Mouse (Mus musculus) forebrain, embryonic 15.5 days (tissue): ENCODE results near the gene Cdk5r1. TPM values are rescaled to one million over a fixed set of nuclear protein-coding genes. Genes with fewer than 3 reads are reported as not detected.

Experiments
- ATAC-seq: fragments of 200-750 bp; cut with Nextera tagmentation; replicated peaks from 2 replicates; pipeline ENCODE4 v1.8.0; 2017; ENCODE audit warnings: mild to moderate bottlenecking, moderate TSS enrichment, moderate library complexity
- H3K27ac ChIP-seq: fragments of 300-500 bp; sonication (generic); replicated peaks from 2 replicates; pipeline ENCODE4 v1.5.1; 2015; ENCODE audit warnings: mild to moderate bottlenecking, inconsistent platforms
- H3K27me3 ChIP-seq: fragments of 300-500 bp; sonication (generic); 2 replicates; pipeline ENCODE4 v1.6.1; 2015; ENCODE audit warnings: inconsistent platforms
- H3K36me3 ChIP-seq: fragments of 300-500 bp; sonication (generic); 2 replicates; pipeline ENCODE4 v1.6.1; 2015; ENCODE audit warnings: mild to moderate bottlenecking, inconsistent platforms
- H3K4me1 ChIP-seq: fragments of 300-500 bp; sonication (generic); 2 replicates; pipeline ENCODE4 v1.6.1; 2015; ENCODE audit warnings: inconsistent platforms
- H3K4me2 ChIP-seq: fragments of 300-500 bp; sonication (generic); replicated peaks from 2 replicates; pipeline ENCODE4 v1.6.1; 2015; ENCODE audit warnings: mild to moderate bottlenecking, inconsistent platforms
- H3K4me3 ChIP-seq: fragments of 300-500 bp; sonication (generic); 2 replicates; pipeline ENCODE4 v1.5.1; 2015; ENCODE audit warnings: mild to moderate bottlenecking, inconsistent platforms
- H3K9ac ChIP-seq: fragments of 300-500 bp; sonication (generic); replicated peaks from 2 replicates; pipeline ENCODE4 v1.6.1; 2015; ENCODE audit warnings: mild to moderate bottlenecking, inconsistent platforms
- H3K9me3 ChIP-seq: fragments of 300-500 bp; sonication (generic); 2 replicates; pipeline ENCODE4 v1.6.1; 2016; ENCODE audit warnings: inconsistent platforms
- WGBS: fragments of 180-500 bp; shearing (Covaris S2); methylation state at CpG from one replicate; pipeline ENCODE4 v1.1.7; 2015; ENCODE audit warnings: mixed read lengths; 5-methylcytosine and 5-hydroxymethylcytosine counted together
- polyA plus RNA-seq: library from polyadenylated mRNA; unstranded; fragments of >200 nt; fragmentation: Nextera tagmentation; extraction: Ambion mirVana; gene quantifications from 2 replicates; pipeline ENCODE4 v1.2.1, GENCODE M21; 2015

Cdk5r1 gene
- polyA plus RNA-seq, 1 experiment from 2014 or later, result 120 TPM

DNA sequence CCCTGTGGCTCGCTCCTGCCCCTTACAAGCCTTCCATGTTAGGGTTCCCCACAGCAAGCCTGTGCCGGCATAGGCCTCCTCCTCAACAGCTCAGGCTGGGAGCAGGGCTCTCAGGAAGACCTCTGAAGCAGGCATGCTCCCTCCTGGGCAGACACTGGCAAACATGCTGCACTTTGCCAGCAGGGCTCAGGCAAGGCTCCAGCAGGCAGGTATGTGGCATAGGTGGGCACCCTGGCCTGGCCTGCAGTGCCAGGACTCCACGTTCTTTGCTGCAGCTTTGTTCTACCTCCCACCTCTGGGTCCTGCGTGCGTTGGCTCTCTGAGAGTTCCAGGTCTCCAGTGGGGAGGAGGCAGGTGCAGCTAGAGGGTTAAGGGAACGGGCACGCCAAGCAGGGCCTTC is 6.1 kb downstream of the Cdk5r1 start:
- H3K4me3 ChIP-seq, result 0 out of 2 replicates have a peak overlapping the region, but pooled peaks have one; percentile 16
- no peaks in the 10 kb centered on the region for H3K27me3 ChIP-seq
- WGBS, result 74% methylated on average over 7 of the region's 7 CpGs
- H3K4me1 ChIP-seq, result peaks cover 65% of the 10 kb centered on the region
- no peak for ATAC-seq
- H3K36me3 ChIP-seq, result 0 out of 2 replicates have a peak, but pooled peaks cover 4% of the 10 kb centered on the region
- H3K27ac ChIP-seq, result peak overlapping the region; percentile 82
- no peaks in the 10 kb centered on the region for H3K9me3 ChIP-seq
- peak overlapping the region; percentile 16 for H3K9ac ChIP-seq
- H3K4me2 ChIP-seq, result peak overlapping the region; percentile 92

DNA sequence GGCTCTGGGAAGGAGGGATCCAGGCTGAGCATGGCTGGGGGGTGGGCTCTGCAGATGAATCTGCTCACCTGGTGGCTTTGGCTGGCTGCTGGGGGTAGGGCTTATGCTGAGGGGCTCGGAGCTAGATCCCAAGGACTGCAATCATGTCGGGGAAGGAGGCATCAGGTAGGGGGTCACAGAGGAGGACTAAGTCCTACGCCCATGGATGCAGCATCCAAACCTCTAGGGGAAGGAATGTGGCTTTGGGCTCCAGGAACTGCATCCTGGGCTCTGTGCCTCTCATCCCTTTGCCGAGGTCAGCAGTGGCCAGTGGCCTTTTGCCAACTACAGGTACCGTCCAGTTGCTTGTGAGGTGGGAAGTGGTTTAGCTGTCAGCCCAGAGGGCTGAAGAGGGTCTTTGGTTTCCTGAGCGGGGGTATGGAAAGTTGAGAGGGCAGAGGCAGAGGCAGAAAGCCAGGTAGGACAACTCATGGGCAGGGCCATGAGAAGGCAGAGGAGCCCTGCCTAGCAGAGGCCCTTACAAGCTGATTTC is 6.8 kb downstream of the Cdk5r1 start:
- Histone ChIP-seq H3K9me3 (no peaks in the 10 kb centered on the region), H3K4me3 (peak overlapping the region; percentile 16), H3K9ac (peak overlapping the region; percentile 33), H3K4me1 (peaks cover 71% of the 10 kb centered on the region), H3K36me3 (0 out of 2 replicates have a peak, but pooled peaks cover 4% of the 10 kb centered on the region), H3K4me2 (peak overlapping the region; percentile 92), H3K27me3 (no peaks in the 10 kb centered on the region), H3K27ac (peak overlapping the region; percentile 82)
- 72% methylated on average over 6 of the region's 6 CpGs for WGBS
- ATAC-seq, result 0 out of 2 replicates have a peak, but pooled peaks have one; percentile 2

DNA sequence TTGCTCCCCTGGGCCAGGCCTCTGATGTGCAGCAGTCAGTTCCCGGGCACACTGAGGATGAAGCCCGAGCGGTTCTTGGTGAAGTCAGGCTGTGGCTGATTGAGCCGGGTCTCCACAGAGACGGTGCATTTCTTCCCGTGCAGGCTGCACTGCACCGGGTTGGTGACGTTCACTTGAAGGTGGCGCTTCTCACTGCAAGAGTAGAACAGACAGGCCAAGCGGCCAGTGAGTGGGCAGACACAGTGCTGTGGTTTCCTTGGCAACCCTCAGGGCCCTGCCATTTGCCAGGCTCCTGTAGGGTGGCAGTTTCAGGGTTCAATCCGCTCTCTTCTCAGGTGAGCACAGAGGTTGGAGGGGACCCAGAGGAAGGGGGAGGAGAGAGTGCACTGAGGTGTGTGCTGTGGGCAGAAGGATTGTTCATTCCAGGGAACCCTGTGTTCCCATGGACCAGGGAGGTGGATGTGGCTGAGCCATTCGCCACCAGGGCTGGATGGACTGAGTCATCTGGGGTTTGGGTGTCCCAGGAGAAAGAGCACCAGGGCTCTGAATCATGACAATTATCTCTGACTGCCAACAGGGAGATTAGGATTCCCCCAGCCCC is 7.5 kb downstream of the Cdk5r1 start:
- 22% methylated on average over 12 of the region's 12 CpGs for WGBS
- Histone ChIP-seq H3K4me3 (peak overlapping the region; percentile 16), H3K9me3 (no peaks in the 10 kb centered on the region), H3K4me1 (peaks cover 78% of the 10 kb centered on the region), H3K36me3 (0 out of 2 replicates have a peak, but pooled peaks cover 4% of the 10 kb centered on the region), H3K27ac (peak overlapping the region; percentile 82), H3K9ac (peak overlapping the region; percentile 33), H3K4me2 (peak overlapping the region; percentile 92), H3K27me3 (no peaks in the 10 kb centered on the region)
- peak; percentile 78 for ATAC-seq

DNA sequence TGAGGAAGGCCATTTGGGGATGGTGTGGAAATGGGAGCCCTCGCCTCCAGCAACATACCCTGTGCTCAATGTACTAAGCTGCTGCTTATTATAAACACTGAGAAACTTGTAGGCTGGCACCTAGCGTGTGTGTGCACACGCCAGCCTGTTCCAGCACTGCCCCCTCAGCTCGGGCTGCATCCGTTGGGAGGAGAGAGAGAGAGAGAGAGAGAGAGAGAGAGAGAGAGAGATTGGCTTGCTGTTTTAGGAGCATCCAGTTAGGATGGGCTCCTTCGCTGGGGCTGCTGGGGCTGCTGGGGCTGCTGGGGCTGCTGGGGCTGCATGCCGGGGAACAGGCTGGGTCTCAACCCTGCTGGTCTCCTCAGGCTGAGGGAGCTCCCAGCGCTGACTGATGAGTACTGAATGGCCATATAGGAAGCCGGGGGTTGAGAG is 8.3 kb downstream of the Cdk5r1 start:
- WGBS, result 70% methylated on average over 9 of the region's 9 CpGs
- H3K4me1 ChIP-seq, result peaks cover 81% of the 10 kb centered on the region
- ATAC-seq, result no peak

DNA sequence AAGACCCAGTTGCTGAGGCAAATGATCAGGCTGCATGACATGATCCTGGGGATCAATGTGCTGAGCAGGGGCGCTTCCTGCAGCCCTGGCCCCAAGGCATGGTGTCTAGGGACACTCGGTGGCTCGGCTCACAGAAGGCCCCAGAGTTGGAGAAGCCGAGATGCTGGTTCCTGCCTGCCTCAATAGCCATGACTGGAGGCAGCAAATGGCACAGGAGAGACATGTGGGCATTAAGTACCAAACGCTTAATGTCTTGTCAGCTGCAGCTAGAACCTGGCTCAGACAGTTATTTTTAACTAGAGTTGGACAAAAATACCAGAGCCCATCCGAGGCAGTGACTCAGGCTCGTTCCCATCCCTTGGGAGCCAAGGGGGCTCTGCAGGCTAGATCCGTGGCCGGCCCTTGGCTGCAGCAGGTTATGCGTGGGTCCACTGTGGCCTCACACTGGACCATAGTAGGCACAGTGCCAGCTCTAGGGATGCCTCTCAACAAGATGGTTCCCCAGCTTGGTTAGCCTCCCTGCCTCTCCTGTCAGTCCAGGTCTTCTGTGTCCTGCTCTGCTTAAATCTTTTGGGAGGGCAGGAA is 8.9 kb downstream of the Cdk5r1 start:
- no peaks in the 10 kb centered on the region for H3K9me3 ChIP-seq
- peak overlapping the region; percentile 82 for H3K27ac ChIP-seq
- H3K36me3 ChIP-seq, result no peaks in the 10 kb centered on the region
- no peaks in the 10 kb centered on the region for H3K27me3 ChIP-seq
- no peak overlapping the region for H3K9ac ChIP-seq
- no peak overlapping the region for H3K4me2 ChIP-seq
- H3K4me3 ChIP-seq, result no peak overlapping the region
- peaks cover 78% of the 10 kb centered on the region for H3K4me1 ChIP-seq
- ATAC-seq, result no peak
- WGBS, result 82% methylated on average over 10 of the region's 10 CpGs

More for the DNA sequence above, 8.3 kb downstream of the Cdk5r1 start:
- Histone ChIP-seq H3K4me3 (no peak overlapping the region), H3K27ac (peak overlapping the region; percentile 82), H3K36me3 (no peaks in the 10 kb centered on the region), H3K27me3 (no peaks in the 10 kb centered on the region), H3K9me3 (no peaks in the 10 kb centered on the region), H3K9ac (no peak overlapping the region), H3K4me2 (no peak overlapping the region)

DNA sequence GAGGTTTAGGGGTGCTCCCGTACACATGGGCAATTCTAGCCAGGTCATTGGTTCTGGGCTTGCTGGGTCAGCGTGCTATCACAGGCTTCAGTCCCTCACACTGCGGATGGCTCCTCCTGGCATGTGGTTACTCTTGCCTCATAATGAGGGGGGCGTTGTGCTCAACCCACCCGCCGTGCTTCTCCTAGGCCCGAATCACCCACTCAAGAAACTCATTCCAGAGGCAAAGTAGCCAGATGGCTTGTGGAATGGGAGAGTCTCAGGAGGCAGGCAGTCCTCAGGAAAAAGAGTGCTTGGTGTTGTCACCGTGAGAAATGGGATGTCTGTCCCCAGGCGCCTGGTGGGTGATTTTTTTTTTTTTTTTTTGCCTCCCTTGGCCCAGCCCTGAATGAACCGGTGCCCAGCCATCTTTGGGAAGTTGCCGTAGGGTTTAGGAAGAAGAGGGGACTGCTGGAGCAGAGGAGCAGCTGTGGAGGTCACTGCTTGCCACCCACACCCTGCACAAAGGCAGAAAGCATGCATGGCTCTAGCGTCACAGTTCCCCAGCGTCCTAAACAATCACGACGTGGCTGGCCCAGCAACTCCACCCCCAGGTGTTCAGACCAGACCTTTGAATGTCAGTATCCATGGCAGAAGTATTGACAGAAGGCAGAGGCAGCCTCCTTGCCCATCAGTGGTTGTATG is 11.2 kb downstream of the Cdk5r1 start:
- Histone ChIP-seq H3K9me3 (no peaks in the 10 kb centered on the region), H3K27me3 (no peaks in the 10 kb centered on the region), H3K9ac (no peak overlapping the region), H3K4me1 (peaks cover 57% of the 10 kb centered on the region), H3K36me3 (no peaks in the 10 kb centered on the region), H3K4me2 (no peak overlapping the region), H3K4me3 (no peak overlapping the region), H3K27ac (no peak overlapping the region)
- 58% methylated on average over 15 of the region's 15 CpGs for WGBS
- no peak for ATAC-seq

DNA sequence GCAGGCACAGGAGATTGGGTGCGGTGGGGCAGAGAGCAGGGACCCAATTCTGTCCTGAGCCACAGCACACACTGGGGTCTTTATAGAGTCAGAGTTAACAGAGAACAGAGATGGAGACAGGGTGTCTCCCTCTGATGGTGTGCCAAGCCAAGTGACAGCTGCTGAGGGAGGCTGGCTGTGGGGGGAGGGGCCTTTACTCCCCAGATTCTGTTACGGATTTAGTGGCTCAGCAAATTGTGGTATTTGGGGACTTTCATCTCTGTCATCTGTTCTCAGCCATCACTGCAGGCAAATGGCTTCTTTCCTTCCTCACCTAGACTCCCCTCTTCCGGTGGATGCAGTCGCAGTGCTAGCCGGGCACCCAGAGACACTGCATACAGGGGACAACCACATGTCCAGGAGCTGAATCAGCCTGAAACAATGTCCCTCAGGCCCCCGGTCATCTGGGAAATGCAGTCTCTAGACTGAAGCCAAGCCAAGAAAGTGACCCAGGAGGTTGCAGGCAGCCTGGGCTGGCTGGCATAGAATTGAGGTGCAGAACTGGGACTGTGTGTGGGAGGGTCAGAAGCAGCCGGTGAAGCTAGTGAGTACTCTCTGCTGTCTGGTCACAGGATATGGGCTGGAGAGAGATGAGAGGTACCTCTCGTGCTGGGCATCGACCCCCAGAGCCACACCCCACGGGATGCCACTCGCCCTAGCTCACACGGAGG is 12.5 kb downstream of the Cdk5r1 start:
- no peaks in the 10 kb centered on the region for H3K9me3 ChIP-seq
- peak; percentile 44 for ATAC-seq
- H3K4me3 ChIP-seq, result no peak overlapping the region
- H3K27ac ChIP-seq, result peak overlapping the region; percentile 83
- H3K36me3 ChIP-seq, result no peaks in the 10 kb centered on the region
- no peak overlapping the region for H3K4me2 ChIP-seq
- 47% methylated on average over 12 of the region's 12 CpGs for WGBS
- H3K9ac ChIP-seq, result no peak overlapping the region
- peaks cover 44% of the 10 kb centered on the region for H3K4me1 ChIP-seq
- H3K27me3 ChIP-seq, result no peaks in the 10 kb centered on the region

DNA sequence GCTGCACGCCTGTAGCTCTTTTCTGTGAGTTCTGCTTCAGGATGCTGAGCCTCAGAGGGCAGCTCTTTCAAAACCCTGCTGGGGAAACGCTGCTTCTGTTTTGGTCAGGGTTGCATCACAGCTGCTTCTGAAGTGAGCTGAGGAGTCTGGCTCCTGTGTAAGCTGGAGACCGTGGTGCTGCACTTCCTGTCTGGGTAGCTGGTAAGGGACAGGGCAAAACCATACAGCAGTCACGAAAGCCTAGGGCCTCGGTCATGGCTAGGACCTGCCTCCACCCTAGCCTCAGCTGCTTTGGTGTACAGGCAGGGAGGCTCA is 13.0 kb downstream of the Cdk5r1 start:
- 54% methylated on average over 5 of the region's 5 CpGs for WGBS
- peaks cover 39% of the 10 kb centered on the region for H3K4me1 ChIP-seq

DNA sequence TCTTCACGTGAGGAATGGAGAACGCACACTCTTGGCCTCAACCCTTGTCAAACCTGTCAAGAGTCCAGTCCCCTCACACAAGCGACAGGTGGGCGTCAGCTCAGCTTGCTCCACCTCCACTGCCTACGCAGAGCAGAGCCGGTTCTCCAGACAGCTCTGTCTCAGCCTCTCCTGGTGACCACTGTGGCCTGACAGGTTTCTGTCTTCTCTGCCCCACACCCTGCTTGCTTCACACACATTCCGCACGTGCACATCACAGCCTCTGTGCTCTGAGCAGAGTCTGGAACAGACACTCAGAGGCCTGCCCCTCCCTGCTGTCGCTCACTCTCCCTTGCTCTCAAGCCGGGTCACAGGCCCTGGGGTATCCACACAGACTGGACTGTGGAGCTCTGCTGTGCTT is 14.0 kb downstream of the Cdk5r1 start:
- Histone ChIP-seq H3K36me3 (no peaks in the 10 kb centered on the region), H3K27ac (no peak overlapping the region), H3K4me2 (no peak overlapping the region), H3K9me3 (no peaks in the 10 kb centered on the region), H3K4me1 (peaks cover 29% of the 10 kb centered on the region), H3K9ac (no peak overlapping the region), H3K27me3 (no peaks in the 10 kb centered on the region), H3K4me3 (no peak overlapping the region)
- no peak for ATAC-seq
- WGBS, result 77% methylated on average over 10 of the region's 10 CpGs

More for the DNA sequence above, 13.0 kb downstream of the Cdk5r1 start:
- ATAC-seq, result no peak; the same call in 1 of the 2 replicates
- Histone ChIP-seq H3K27me3 (no peaks in the 10 kb centered on the region), H3K4me2 (no peak overlapping the region), H3K36me3 (no peaks in the 10 kb centered on the region), H3K9ac (no peak overlapping the region), H3K4me3 (no peak overlapping the region), H3K27ac (peak overlapping the region; percentile 83), H3K9me3 (no peaks in the 10 kb centered on the region)

DNA sequence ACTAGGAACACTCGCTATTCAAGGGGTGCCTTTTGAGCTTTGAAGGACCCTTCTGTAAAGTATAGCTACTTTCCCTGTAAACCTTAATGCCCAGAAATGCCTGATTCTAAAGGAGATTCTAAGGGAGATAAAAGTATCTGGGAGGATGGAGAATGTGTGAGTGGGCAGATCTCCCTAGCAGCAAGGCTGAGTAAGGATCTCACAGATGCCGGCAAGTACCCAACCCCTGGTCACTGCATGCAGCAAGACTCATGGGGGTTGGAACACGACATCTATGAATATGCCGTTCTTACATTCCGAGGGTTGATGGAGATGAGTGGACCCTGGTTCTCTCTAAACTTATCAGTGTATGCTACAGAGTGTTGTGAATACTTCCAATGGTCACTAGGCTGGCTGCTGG is 16.4 kb downstream of the Cdk5r1 start:
- WGBS, result 91% methylated on average over 5 of the region's 5 CpGs
- Histone ChIP-seq H3K9me3 (no peaks in the 10 kb centered on the region), H3K36me3 (no peaks in the 10 kb centered on the region), H3K4me3 (no peak overlapping the region), H3K4me2 (no peak overlapping the region), H3K4me1 (peaks cover 27% of the 10 kb centered on the region), H3K27ac (no peak overlapping the region), H3K27me3 (no peaks in the 10 kb centered on the region), H3K9ac (no peak overlapping the region)
- ATAC-seq, result no peak

DNA sequence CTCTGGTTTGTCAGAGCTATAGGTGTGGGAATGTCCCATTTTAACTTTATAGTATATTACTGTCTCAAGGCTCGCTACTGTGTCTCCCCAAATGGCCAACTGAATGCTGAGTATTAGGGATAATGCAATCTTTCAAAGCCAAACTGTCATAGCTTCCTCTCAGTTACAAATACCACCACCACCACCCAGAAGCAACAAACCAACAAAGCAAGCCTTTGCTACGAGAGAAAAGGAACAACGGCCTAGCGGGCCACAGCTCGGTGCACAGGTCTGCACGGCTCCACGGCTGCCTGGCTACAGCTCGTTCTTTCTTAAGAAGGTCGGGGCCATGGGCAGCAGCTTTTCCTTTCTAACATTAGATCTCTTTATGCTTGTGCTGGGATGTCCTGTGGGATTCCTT is 18.0 kb downstream of the Cdk5r1 start:
- 59% methylated on average over 9 of the region's 9 CpGs for WGBS
- peaks cover 27% of the 10 kb centered on the region for H3K4me1 ChIP-seq
- no peaks in the 10 kb centered on the region for H3K36me3 ChIP-seq
- ATAC-seq, result no peak
- H3K4me2 ChIP-seq, result no peak overlapping the region
- no peak overlapping the region for H3K4me3 ChIP-seq
- no peaks in the 10 kb centered on the region for H3K27me3 ChIP-seq
- H3K27ac ChIP-seq, result no peak overlapping the region
- no peak overlapping the region for H3K9ac ChIP-seq
- H3K9me3 ChIP-seq, result no peaks in the 10 kb centered on the region

DNA sequence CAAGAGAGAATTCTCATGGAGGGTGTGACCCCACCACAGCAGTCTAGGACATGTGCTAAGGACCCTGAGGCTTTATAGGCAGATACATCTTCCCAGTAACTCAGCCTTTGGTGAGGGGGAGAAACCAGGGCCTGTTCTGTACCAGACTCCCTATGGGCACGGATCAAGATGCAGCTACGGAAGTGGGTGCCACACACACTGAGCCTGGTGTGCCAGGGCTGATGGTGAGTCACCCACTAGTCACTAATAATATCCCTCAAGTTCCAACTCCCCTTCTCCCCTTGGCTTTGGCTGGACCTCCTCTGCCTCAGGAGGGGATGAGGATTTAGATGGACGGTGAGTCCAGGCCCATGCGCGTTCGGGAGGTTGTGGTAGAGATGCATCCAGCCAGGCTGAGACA is 19.1 kb downstream of the Cdk5r1 start:
- WGBS, result 94% methylated on average over 6 of the region's 6 CpGs
- no peak overlapping the region for H3K4me2 ChIP-seq

More for the DNA sequence above, 19.1 kb downstream of the Cdk5r1 start:
- peaks cover 27% of the 10 kb centered on the region for H3K4me1 ChIP-seq
- H3K9ac ChIP-seq, result no peak overlapping the region
- H3K27ac ChIP-seq, result no peak overlapping the region
- H3K27me3 ChIP-seq, result no peaks in the 10 kb centered on the region
- no peaks in the 10 kb centered on the region for H3K36me3 ChIP-seq
- no peaks in the 10 kb centered on the region for H3K9me3 ChIP-seq
- no peak overlapping the region for H3K4me3 ChIP-seq
- ATAC-seq, result no peak
